Mouse (Mus musculus) hematopoietic stem cell, adult 5-6 weeks (primary cell): ENCODE measurements around the gene Aars2. TPM values are rescaled to one million over a fixed set of nuclear protein-coding genes. Genes with fewer than 3 reads are reported as not detected.

Experiments
- ATAC-seq, 2 experiments: fragments of 125-278 bp in 1 of 2; replicated peaks in 1 of 2; 2 replicates each; pipeline ENCODE4 v1.8.0; 2016 to 2017; ENCODE audit warnings: inconsistent platforms in 2 of 2, mild to moderate bottlenecking in 2 of 2, moderate number of reproducible peaks in 2 of 2, low read depth in 1 of 2, moderate TSS enrichment in 1 of 2; ENCODE audit not compliant: low FRiP score in 2 of 2, poor library complexity in 2 of 2, severe bottlenecking in 2 of 2, insufficient read depth in 1 of 2, low TSS enrichment in 1 of 2
- total RNA-seq: library from RNA; stranded (forward); fragments of 172-1452, 232-1000 nt; gene quantifications from 2 replicates; pipeline ENCODE4 v1.2.3, GENCODE M21; 2017

Gene Aars2
- total RNA-seq, 1 experiment from 2014 or later: 8.2 TPM

- 0 out of 4 replicates have a peak, but pooled peaks of 1 of the 2 experiments have one; percentile 17 for ATAC-seq
Measured at GRCm38 (mm10) chr17:45564531-45565084, 58.0 kb downstream of the Aars2 start.

- no peak for ATAC-seq
Measured at GRCm38 (mm10) chr17:45565103-45565502, 58.5 kb downstream of the Aars2 start.

- no peak for ATAC-seq
Measured at GRCm38 (mm10) chr17:45566031-45566359, 59.4 kb downstream of the Aars2 start.

DNA sequence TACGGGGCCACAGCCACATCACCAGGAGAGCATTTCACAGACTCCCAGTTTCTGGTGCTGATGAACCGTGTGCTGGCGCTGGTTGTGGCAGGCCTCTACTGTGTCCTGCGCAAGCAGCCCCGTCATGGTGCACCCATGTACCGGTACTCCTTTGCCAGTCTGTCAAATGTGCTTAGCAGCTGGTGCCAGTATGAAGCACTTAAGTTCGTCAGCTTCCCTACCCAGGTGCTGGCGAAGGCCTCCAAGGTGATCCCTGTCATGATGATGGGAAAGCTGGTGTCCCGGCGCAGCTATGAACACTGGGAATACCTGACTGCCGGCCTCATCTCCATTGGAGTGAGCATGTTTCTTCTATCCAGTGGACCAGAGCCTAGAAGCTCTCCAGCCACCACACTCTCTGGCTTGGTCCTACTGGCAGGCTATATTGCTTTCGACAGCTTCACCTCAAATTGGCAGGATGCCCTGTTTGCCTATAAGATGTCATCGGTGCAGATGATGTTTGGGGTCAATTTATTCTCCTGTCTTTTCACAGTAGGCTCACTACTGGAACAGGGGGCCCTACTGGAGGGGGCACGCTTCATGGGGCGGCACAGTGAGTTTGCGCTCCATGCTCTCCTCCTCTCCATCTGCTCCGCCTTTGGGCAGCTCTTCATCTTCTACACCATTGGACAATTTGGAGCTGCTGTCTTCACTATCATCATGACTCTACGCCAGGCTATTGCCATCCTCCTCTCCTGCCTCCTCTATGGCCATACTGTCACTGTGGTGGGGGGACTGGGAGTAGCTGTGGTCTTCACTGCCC lies 59.9 kb downstream of the Aars2 start:
- ATAC-seq: no peak

DNA sequence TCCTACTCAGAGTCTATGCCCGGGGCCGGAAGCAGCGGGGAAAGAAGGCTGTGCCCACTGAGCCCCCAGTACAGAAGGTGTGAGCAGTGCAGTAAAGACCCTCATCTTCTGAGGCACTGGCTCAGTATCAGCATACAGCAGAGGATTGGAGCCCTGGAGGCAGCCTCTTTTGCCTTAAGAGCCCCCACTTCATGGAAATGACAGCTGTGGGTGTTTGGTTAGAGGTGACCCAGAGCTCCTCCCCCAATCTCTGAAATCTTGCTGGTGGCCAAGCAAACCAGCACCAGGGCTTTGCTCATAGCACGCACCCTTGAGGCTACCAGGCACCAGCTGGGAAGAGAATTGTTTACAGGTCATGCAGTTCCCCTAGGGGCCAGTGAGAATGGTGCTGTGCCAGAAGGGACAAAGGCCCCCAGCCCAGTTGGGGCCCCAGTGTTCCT lies 60.5 kb downstream of the Aars2 start:
- no peak for ATAC-seq

GRCm38 (mm10) chr17:45568990-45569389 lies 62.3 kb downstream of the Aars2 start:
- ATAC-seq: no peak

GRCm38 (mm10) chr17:45569999-45570398 lies 63.4 kb downstream of the Aars2 start:
- ATAC-seq: no peak

Other genes starting within 250 kb of the Aars2 start
- 130 and 148 TPM in 2 replicates for gene Cdc5l, start 73.1 kb upstream of the Aars2 start, total RNA-seq
- gene Spats1, start 31.4 kb upstream of the Aars2 start, total RNA-seq: 0.31 TPM in 1 of 2 replicates, not detected in the other
- not detected in 2 replicates for gene Tcte1, start 16.6 kb downstream of the Aars2 start, total RNA-seq
- 0.25 TPM in 2 replicates for gene Tmem151b, start 42.8 kb downstream of the Aars2 start, total RNA-seq
- 20.5 and 22.7 TPM in 2 replicates for gene Nfkbie, start 48.9 kb downstream of the Aars2 start, total RNA-seq
- 64.8 and 76.7 TPM in 2 replicates for gene Slc35b2, start 57.0 kb downstream of the Aars2 start, total RNA-seq
- gene Hsp90ab1, start 66.4 kb downstream of the Aars2 start, total RNA-seq: 2,119 and 2,880 TPM in 2 replicates
- 70.4 and 70.6 TPM in 2 replicates for gene Slc29a1, start 92.8 kb downstream of the Aars2 start, total RNA-seq
- gene Mymx, start 95.3 kb downstream of the Aars2 start, total RNA-seq: not detected in 2 replicates
- 0.50 and 0.55 TPM in 2 replicates for gene Capn11, start 152.5 kb downstream of the Aars2 start, total RNA-seq
- gene Mrpl14, start 179.5 kb downstream of the Aars2 start, total RNA-seq: 13.2 and 21.9 TPM in 2 replicates
- 5.3 and 7.6 TPM in 2 replicates for gene Tmem63b, start 180.1 kb downstream of the Aars2 start, total RNA-seq
- not detected in 2 replicates for gene 1600014C23Rik, start 227.0 kb downstream of the Aars2 start, total RNA-seq